Mouse (Mus musculus) C2C12 (cell line): ENCODE data around the gene 2010300C02Rik.

Source experiments
- CEBPB ChIP-seq: IDR thresholded peaks from one replicate; pipeline ENCODE4 v1.6.1; 2011; ENCODE audit warnings: low read depth, mild to moderate bottlenecking, control low read depth, moderate library complexity
- CTCF ChIP-seq: IDR thresholded peaks from one replicate; pipeline ENCODE4 v1.5.1; 2011; ENCODE audit not compliant: control insufficient read depth, insufficient read depth, insufficient read length
- FOSL1 ChIP-seq: IDR thresholded peaks from one replicate; pipeline ENCODE4 v1.8.0; 2011; ENCODE audit warnings: mild to moderate bottlenecking, low read length; ENCODE audit not compliant: poor library complexity, insufficient read depth, severe bottlenecking
- MAX ChIP-seq: IDR thresholded peaks from one replicate; pipeline ENCODE4 v1.6.1; 2011; ENCODE audit warnings: mild to moderate bottlenecking, control low read depth
- MYOD1 ChIP-seq: IDR thresholded peaks from one replicate; pipeline ENCODE4 v1.6.1; 2011; ENCODE audit warnings: low read depth; ENCODE audit not compliant: control insufficient read depth, insufficient read length

GRCm38 (mm10) chr1:37633516-37633915 is 86.4 kb downstream of the 2010300C02Rik start:
- no peak for TF ChIP-seq FOSL1
- TF ChIP-seq CEBPB: no peak
- TF ChIP-seq CTCF: no peak
- TF ChIP-seq MYOD1: no peak
- TF ChIP-seq MAX: no peak
